In the genomic region with DNA sequence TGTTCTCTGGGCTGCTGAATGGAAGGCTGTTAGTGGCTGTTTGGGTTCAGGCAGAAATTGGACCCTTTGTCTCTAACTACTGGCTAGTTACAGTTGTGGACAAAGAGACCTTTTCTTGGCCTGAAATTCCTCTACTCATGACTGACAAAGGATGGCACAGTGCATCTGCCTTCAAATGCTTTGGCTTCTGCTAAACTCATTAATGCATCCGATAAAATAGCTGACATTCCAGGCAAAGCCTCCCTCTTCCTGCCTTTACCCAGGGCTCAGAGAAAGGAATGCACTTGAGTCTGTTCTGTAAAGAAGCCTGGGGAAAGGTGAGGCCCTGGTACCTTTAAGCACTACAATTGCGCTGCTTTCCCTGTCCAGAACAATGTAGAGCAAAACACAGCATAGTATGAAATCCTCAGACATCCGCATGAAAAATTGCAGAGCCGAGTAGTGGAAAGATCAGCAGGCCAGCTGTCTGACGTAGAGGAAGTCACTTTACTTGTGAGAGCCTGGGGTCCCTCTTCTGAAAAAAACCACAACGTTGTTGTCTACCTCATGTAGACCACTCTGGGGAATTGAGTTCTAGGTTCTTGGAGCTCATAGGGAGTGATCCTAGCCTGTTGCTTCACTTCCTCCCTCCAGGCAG, we compare ENCODE assay signal across 9 mouse cellular contexts.
DNase-seq lines count a peak whose midpoint lies in the region; ATAC-seq and TF ChIP-seq lines count a peak whose summit lies in the region.
"Had no signal": no experiment of that assay in that cellular context is flagged by ENCODE, and none has a peak within 500 bp of the region (broad histone marks: within the 10 kb centered on the region; RNA-seq: fewer than 3 reads in every experiment).

No protein-coding gene starts in this region.

- no peaks in the 10 kb centered on the region for H3K36me3 ChIP-seq in limb, embryonic 13.5 days
- H3K36me3 ChIP-seq: neural tube, embryonic 12.5 days had no signal

- H3K4me1 ChIP-seq in bone marrow macrophage, adult 2 months (ENCODE audit: control insufficient read depth, insufficient read depth, low read length) = peaks cover 65% of the 10 kb centered on the region
- H3K4me1 ChIP-seq in limb, embryonic 13.5 days = peaks cover 26% of the 10 kb centered on the region
- H3K4me1 ChIP-seq: neural tube, embryonic 12.5 days had no signal

- H3K27me3 ChIP-seq in limb, embryonic 13.5 days = no peaks in the 10 kb centered on the region
- H3K27me3 ChIP-seq: neural tube, embryonic 12.5 days had no signal

- H3K9ac ChIP-seq in limb, embryonic 13.5 days = no peak overlapping the region
- H3K9ac ChIP-seq: neural tube, embryonic 12.5 days had no signal

- TF ChIP-seq POLR2A in bone marrow macrophage, adult 2 months (IDR thresholded peaks at IDR 0.05; ENCODE audit: borderline replicate concordance, low read depth, low read length) = no peak

- 35% methylated on average over 6 of the region's 6 CpGs for WGBS in limb, embryonic 13.5 days

- DNase-seq in layer of hippocampus, adult 11-12 months (ENCODE audit: low spot score) = peak; percentile 20
- no peak for DNase-seq in layer of hippocampus, adult 9-10 months (ENCODE audit: low spot score)
- DNase-seq in embryo, embryonic 10.5 days (ENCODE audit: low spot score) = peak; percentile 44
- DNase-seq in spleen, postnatal 14 days (ENCODE audit: low spot score in 2 of 2) = no peak
- no peak for DNase-seq in frontal cortex, postnatal 36 days (ENCODE audit: low spot score in 2 of 2)
- DNase-seq in urinary bladder, postnatal 10 days (ENCODE audit: low spot score) = no peak

- TF ChIP-seq CTCF in bone marrow macrophage, adult 2 months (IDR thresholded peaks at IDR 0.05; ENCODE audit: low read depth, low read length) = no peak

- H3K4me3 ChIP-seq in bone marrow macrophage, adult 2 months (ENCODE audit: insufficient read depth, low read length) = no peak overlapping the region
- no peak overlapping the region for H3K4me3 ChIP-seq in limb, embryonic 13.5 days
- H3K4me3 ChIP-seq: neural tube, embryonic 12.5 days had no signal

- 0 out of 2 replicates have a peak overlapping the region, but pooled peaks have one; percentile 13 for H3K27ac ChIP-seq in bone marrow macrophage, adult 2 months (ENCODE audit: insufficient read depth, low read depth, low read length)
- peak overlapping the region; percentile 58; the same call in 1 of the 2 replicates for H3K27ac ChIP-seq in limb, embryonic 13.5 days
- H3K27ac ChIP-seq: neural tube, embryonic 12.5 days had no signal

- no peaks in the 10 kb centered on the region for H3K9me3 ChIP-seq in limb, embryonic 13.5 days
- H3K9me3 ChIP-seq: neural tube, embryonic 12.5 days had no signal

- H3K4me2 ChIP-seq in limb, embryonic 13.5 days (replicated peaks) = no peak overlapping the region
- H3K4me2 ChIP-seq: neural tube, embryonic 12.5 days had no signal

- peak; percentile 54; the same call in 1 of the 2 replicates for ATAC-seq in limb, embryonic 13.5 days (ENCODE audit: low FRiP score, low read depth)

Comparison
In these comparisons a context has a peak if more than half of its experiments do, and no peak if none do; other contexts are left out.
1. DNase-seq: peak in layer of hippocampus, adult 11-12 months (single experiment) and embryo, embryonic 10.5 days (single experiment); none in layer of hippocampus, adult 9-10 months (single experiment), spleen, postnatal 14 days (0 of 2), frontal cortex, postnatal 36 days (0 of 2) and urinary bladder, postnatal 10 days (single experiment).